Mouse (Mus musculus): Measurements from ENCODE around the gene Slc9b2. TPM values are rescaled to one million over a fixed set of nuclear protein-coding genes. Genes with fewer than 3 reads are reported as not detected.
A peak's percentile ranks its signal among the peaks of the same experiment; 100 is the strongest.

The Slc9b2 gene
- polyA plus RNA-seq, 1 experiment from 2014 or later, result 1.4 TPM

GRCm38 (mm10) chr3:135288138-135288750 is 19.3 kb upstream of the Slc9b2 start:
- Histone ChIP-seq H3K27me3 (replicated peaks) (no peaks in the 10 kb centered on the region), H3K9me3 (no peaks in the 10 kb centered on the region), H3K36me3 (replicated peaks) (no peaks in the 10 kb centered on the region), H3K9ac (no peak overlapping the region), H3K4me3 (no peak overlapping the region), H3K27ac (no peak overlapping the region), H3K4me2 (no peak overlapping the region), H3K4me1 (no peaks in the 10 kb centered on the region)
- ATAC-seq (replicated peaks), result no peak
- 86% methylated on average over 8 of the region's 8 CpGs for WGBS

- no peaks in the 10 kb centered on the region for H3K9me3 ChIP-seq
- H3K27me3 ChIP-seq (replicated peaks), result no peaks in the 10 kb centered on the region
- H3K9ac ChIP-seq, result no peak overlapping the region
- H3K36me3 ChIP-seq (replicated peaks), result no peaks in the 10 kb centered on the region
- H3K27ac ChIP-seq, result no peak overlapping the region
- ATAC-seq (replicated peaks), result no peak
- no peak overlapping the region for H3K4me2 ChIP-seq
- no peak overlapping the region for H3K4me3 ChIP-seq
- 96% methylated on average over 1 of the region's 1 CpGs for WGBS
- H3K4me1 ChIP-seq, result no peaks in the 10 kb centered on the region
These were observed 18.4 kb upstream of the Slc9b2 start for GRCm38 (mm10) chr3:135289148-135289547.

- H3K9ac ChIP-seq, result no peak overlapping the region
- H3K4me2 ChIP-seq, result no peak overlapping the region
- peak; percentile 89 for ATAC-seq (replicated peaks)
- no peaks in the 10 kb centered on the region for H3K36me3 ChIP-seq (replicated peaks)
- no peaks in the 10 kb centered on the region for H3K9me3 ChIP-seq
- 100% methylated on average over 5 of the region's 7 CpGs for WGBS
- no peak overlapping the region for H3K4me3 ChIP-seq
- no peaks in the 10 kb centered on the region for H3K27me3 ChIP-seq (replicated peaks)
- H3K27ac ChIP-seq, result no peak overlapping the region
- no peaks in the 10 kb centered on the region for H3K4me1 ChIP-seq
These were observed 17.1 kb upstream of the Slc9b2 start for GRCm38 (mm10) chr3:135290249-135290894.

- Histone ChIP-seq H3K27ac (no peak overlapping the region), H3K4me3 (no peak overlapping the region), H3K9me3 (no peaks in the 10 kb centered on the region), H3K36me3 (replicated peaks) (no peaks in the 10 kb centered on the region), H3K9ac (no peak overlapping the region), H3K4me1 (no peaks in the 10 kb centered on the region), H3K27me3 (replicated peaks) (no peaks in the 10 kb centered on the region), H3K4me2 (no peak overlapping the region)
- 40% methylated on average over 7 of the region's 7 CpGs for WGBS
- 0 out of 2 replicates have a peak, but pooled peaks have one; percentile 22 for ATAC-seq (replicated peaks)
These were observed 13.8 kb upstream of the Slc9b2 start for GRCm38 (mm10) chr3:135293703-135294102.

- no peaks in the 10 kb centered on the region for H3K36me3 ChIP-seq (replicated peaks)
- H3K4me3 ChIP-seq, result no peak overlapping the region
- H3K27me3 ChIP-seq (replicated peaks), result no peaks in the 10 kb centered on the region
- 67% methylated on average over 1 of the region's 1 CpGs for WGBS
- H3K9me3 ChIP-seq, result no peaks in the 10 kb centered on the region
- ATAC-seq (replicated peaks), result no peak
- H3K4me1 ChIP-seq, result no peaks in the 10 kb centered on the region
- H3K9ac ChIP-seq, result no peak overlapping the region
- H3K4me2 ChIP-seq, result no peak overlapping the region
- no peak overlapping the region for H3K27ac ChIP-seq
These were observed 11.9 kb upstream of the Slc9b2 start for GRCm38 (mm10) chr3:135295559-135295958.

- no peaks in the 10 kb centered on the region for H3K9me3 ChIP-seq
- H3K27me3 ChIP-seq (replicated peaks), result no peaks in the 10 kb centered on the region
- no peak overlapping the region for H3K4me3 ChIP-seq
- 90% methylated on average over 3 of the region's 3 CpGs for WGBS
- no peak for ATAC-seq (replicated peaks)
- no peak overlapping the region for H3K4me2 ChIP-seq
- H3K4me1 ChIP-seq, result no peaks in the 10 kb centered on the region
- H3K27ac ChIP-seq, result no peak overlapping the region
- H3K36me3 ChIP-seq (replicated peaks), result no peaks in the 10 kb centered on the region
- H3K9ac ChIP-seq, result no peak overlapping the region
These were observed 8.9 kb upstream of the Slc9b2 start for GRCm38 (mm10) chr3:135298560-135298959.

- H3K27ac ChIP-seq, result no peak overlapping the region
- H3K9me3 ChIP-seq, result no peaks in the 10 kb centered on the region
- ATAC-seq (replicated peaks), result no peak
- 66% methylated on average over 6 of the region's 6 CpGs for WGBS
- no peak overlapping the region for H3K4me3 ChIP-seq
- no peaks in the 10 kb centered on the region for H3K36me3 ChIP-seq (replicated peaks)
- 0 out of 2 replicates have a peak, but pooled peaks cover 3% of the 10 kb centered on the region for H3K4me1 ChIP-seq
- no peak overlapping the region for H3K9ac ChIP-seq
- no peaks in the 10 kb centered on the region for H3K27me3 ChIP-seq (replicated peaks)
- no peak overlapping the region for H3K4me2 ChIP-seq
These were observed 7.4 kb upstream of the Slc9b2 start for GRCm38 (mm10) chr3:135300081-135300480.

- H3K36me3 ChIP-seq (replicated peaks), result no peaks in the 10 kb centered on the region
- WGBS, result 13% methylated on average over 6 of the region's 6 CpGs
- H3K9ac ChIP-seq, result no peak overlapping the region
- no peak overlapping the region for H3K4me2 ChIP-seq
- H3K4me1 ChIP-seq, result peaks cover 8% of the 10 kb centered on the region
- H3K27me3 ChIP-seq (replicated peaks), result 0 out of 2 replicates have a peak, but pooled peaks cover 6% of the 10 kb centered on the region
- H3K4me3 ChIP-seq, result no peak overlapping the region
- no peak overlapping the region for H3K27ac ChIP-seq
- no peaks in the 10 kb centered on the region for H3K9me3 ChIP-seq
- ATAC-seq (replicated peaks), result no peak
These were observed 3.4 kb upstream of the Slc9b2 start for GRCm38 (mm10) chr3:135304060-135304459.

GRCm38 (mm10) chr3:135304566-135304965 is 2.9 kb upstream of the Slc9b2 start:
- no peak overlapping the region for H3K27ac ChIP-seq
- H3K36me3 ChIP-seq (replicated peaks), result no peaks in the 10 kb centered on the region
- WGBS, result 7% methylated on average over 9 of the region's 9 CpGs
- no peak overlapping the region for H3K4me3 ChIP-seq
- 0 out of 2 replicates have a peak, but pooled peaks cover 6% of the 10 kb centered on the region for H3K27me3 ChIP-seq (replicated peaks)
- peaks cover 8% of the 10 kb centered on the region for H3K4me1 ChIP-seq
- no peak for ATAC-seq (replicated peaks)
- H3K9me3 ChIP-seq, result no peaks in the 10 kb centered on the region
- no peak overlapping the region for H3K4me2 ChIP-seq
- no peak overlapping the region for H3K9ac ChIP-seq

GRCm38 (mm10) chr3:135312916-135313491 is 5.5 kb downstream of the Slc9b2 start:
- Histone ChIP-seq H3K9ac (no peak overlapping the region), H3K4me2 (no peak overlapping the region), H3K4me3 (no peak overlapping the region), H3K27me3 (replicated peaks) (0 out of 2 replicates have a peak, but pooled peaks cover 3% of the 10 kb centered on the region), H3K27ac (no peak overlapping the region), H3K9me3 (no peaks in the 10 kb centered on the region), H3K4me1 (no peaks in the 10 kb centered on the region), H3K36me3 (replicated peaks) (no peaks in the 10 kb centered on the region)
- ATAC-seq (replicated peaks), result no peak
- WGBS, result 8% methylated on average over 2 of the region's 2 CpGs

- Histone ChIP-seq H3K27ac (no peak overlapping the region), H3K9ac (no peak overlapping the region), H3K27me3 (replicated peaks) (no peaks in the 10 kb centered on the region), H3K4me3 (no peak overlapping the region), H3K9me3 (no peaks in the 10 kb centered on the region), H3K4me1 (no peaks in the 10 kb centered on the region), H3K36me3 (replicated peaks) (no peaks in the 10 kb centered on the region), H3K4me2 (no peak overlapping the region)
- WGBS, result 26% methylated on average over 2 of the region's 2 CpGs
- ATAC-seq (replicated peaks), result peak; percentile 60
These were observed 6.2 kb downstream of the Slc9b2 start for GRCm38 (mm10) chr3:135313727-135314126.

- no peak overlapping the region for H3K27ac ChIP-seq
- H3K9ac ChIP-seq, result no peak overlapping the region
- 0 out of 2 replicates have a peak, but pooled peaks have one; percentile 48 for ATAC-seq (replicated peaks)
- no peak overlapping the region for H3K4me3 ChIP-seq
- no peaks in the 10 kb centered on the region for H3K4me1 ChIP-seq
- no peaks in the 10 kb centered on the region for H3K27me3 ChIP-seq (replicated peaks)
- WGBS, result 42% methylated on average over 2 of the region's 2 CpGs
- H3K36me3 ChIP-seq (replicated peaks), result no peaks in the 10 kb centered on the region
- no peak overlapping the region for H3K4me2 ChIP-seq
- H3K9me3 ChIP-seq, result no peaks in the 10 kb centered on the region
These were observed 7.3 kb downstream of the Slc9b2 start for GRCm38 (mm10) chr3:135314811-135315210.

Data from midbrain, embryonic 15.5 days (tissue).